Mouse (Mus musculus) 416B (cell line): ENCODE results near the gene Pou3f4.
"Not testable (repeated sequence)": the region's sequence is repeated elsewhere in the genome, so short reads cannot be mapped to it uniquely, and the experiment has no call there.

Source experiments
- DNase-seq: peaks from one replicate; pipeline ENCODE4 v3.0.0; 2011; ENCODE audit warnings: low read depth

Pou3f4 gene

GRCm38 (mm10) chrX:110814151-110814571 lies at the start of gene Pou3f4:
Gene Pou3f4, plus strand, starts transcription at chrX:110814280.
- DNase-seq: no peak

GRCm38 (mm10) chrX:110765939-110766338 lies 48.1 kb upstream of the Pou3f4 start:
- no peak for DNase-seq

DNA sequence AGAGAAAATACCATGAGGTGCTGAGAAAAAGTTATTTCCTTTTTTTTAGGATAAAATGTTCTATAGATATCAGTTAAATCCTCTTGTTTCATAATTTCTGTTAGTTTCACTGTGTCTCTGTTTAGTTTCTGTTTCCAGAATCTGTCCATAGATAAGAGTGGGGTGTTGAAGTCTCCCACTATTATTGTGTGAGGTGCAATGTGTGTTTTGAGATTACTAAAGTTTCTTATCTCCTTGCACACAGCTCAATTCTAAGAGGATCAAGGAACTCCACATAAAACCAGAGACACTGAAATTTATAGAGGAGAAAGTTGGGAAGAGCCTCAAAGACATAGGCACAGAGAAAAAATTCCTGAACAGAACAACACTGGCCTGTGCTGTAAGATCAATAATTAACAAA lies 39.3 kb upstream of the Pou3f4 start:
- not testable (repeated sequence) for DNase-seq

- DNase-seq: no peak
Measured at GRCm38 (mm10) chrX:110802502-110802901, 11.6 kb upstream of the Pou3f4 start.

- no peak for DNase-seq
Measured at GRCm38 (mm10) chrX:110810001-110810578, 4.0 kb upstream of the Pou3f4 start.

- DNase-seq: no peak
Measured at GRCm38 (mm10) chrX:110810753-110811506, 3.1 kb upstream of the Pou3f4 start.

GRCm38 (mm10) chrX:110812071-110812470 lies 2.0 kb upstream of the Pou3f4 start:
- no peak for DNase-seq

GRCm38 (mm10) chrX:110813401-110813800 lies 679 bp upstream of the Pou3f4 start:
- DNase-seq: no peak

- no peak for DNase-seq
Measured at GRCm38 (mm10) chrX:110814592-110815548, 790 bp downstream of the Pou3f4 start.

DNA sequence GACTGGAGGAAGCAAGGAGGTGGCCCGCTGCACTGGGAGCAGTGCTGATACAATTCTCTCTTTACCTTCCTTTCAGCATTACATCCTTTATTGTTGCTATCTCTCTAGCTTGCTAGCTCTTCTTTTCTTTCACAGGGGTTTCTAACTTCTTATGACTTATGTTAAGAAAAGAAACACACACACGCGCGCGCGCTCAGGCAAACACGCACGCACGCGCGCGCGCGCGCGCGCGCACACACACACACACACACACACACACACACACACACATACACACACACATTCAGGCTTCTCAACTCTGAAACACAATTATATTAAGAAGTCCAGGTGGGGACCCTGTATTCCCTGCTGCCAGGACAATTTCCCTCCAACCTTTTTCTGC lies 1.5 kb downstream of the Pou3f4 start:
- no peak for DNase-seq

GRCm38 (mm10) chrX:110816609-110817008 lies 2.5 kb downstream of the Pou3f4 start:
- no peak for DNase-seq

- no peak for DNase-seq
Measured at GRCm38 (mm10) chrX:110817211-110817610, 3.1 kb downstream of the Pou3f4 start.

DNA sequence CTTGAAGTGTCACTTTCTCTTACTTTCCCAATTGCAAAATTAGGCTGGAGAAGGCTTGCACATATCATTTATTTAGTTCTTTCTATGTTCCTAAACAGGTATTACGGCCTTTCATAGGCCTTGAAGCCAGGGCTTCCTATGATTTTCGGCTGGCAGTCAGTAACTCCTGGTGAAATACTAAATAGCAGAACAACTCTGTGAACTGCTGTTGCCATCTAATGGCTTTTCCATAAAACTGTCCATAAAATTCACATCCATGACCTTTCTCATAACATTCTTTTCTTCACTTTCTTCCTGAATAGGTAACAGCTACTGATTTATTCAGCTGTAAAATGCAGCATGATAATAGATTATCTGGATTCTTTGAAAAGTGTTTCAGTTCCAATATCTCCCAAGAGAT lies 23.4 kb downstream of the Pou3f4 start:
- DNase-seq: no peak

GRCm38 (mm10) chrX:110851300-110851699 lies 37.2 kb downstream of the Pou3f4 start:
- DNase-seq: no peak
